Comparison of ENCODE assay signal across 19 mouse cellular contexts in genomic region chr10:78304996-78305395, GRCm38 (mm10). TPM values are rescaled to one million over a fixed set of nuclear protein-coding genes. Genes with fewer than 3 reads are reported as not detected.
DNase-seq lines count a peak whose midpoint lies in the region; ATAC-seq and TF ChIP-seq lines count a peak whose summit lies in the region.
"Had no signal": no experiment of that assay in that cellular context is flagged by ENCODE, and none has a peak within 500 bp of the region (broad histone marks: within the 10 kb centered on the region; RNA-seq: fewer than 3 reads in every experiment).

No protein-coding gene starts in this region.

- H3K9ac ChIP-seq in embryonic facial prominence, embryonic 15.5 days = no peak overlapping the region
- H3K9ac ChIP-seq in stomach, postnatal 0 days (ENCODE audit: low read length) = no peak overlapping the region
- H3K9ac ChIP-seq: embryonic facial prominence, embryonic 12.5 days; heart, embryonic 13.5 days; midbrain, embryonic 13.5 days had no signal

- peaks cover 68% of the 10 kb centered on the region for H3K36me3 ChIP-seq in megakaryocyte, embryonic 14.5 days (replicated peaks; ENCODE audit: low read length)
- H3K36me3 ChIP-seq in embryonic facial prominence, embryonic 15.5 days = 0 out of 2 replicates have a peak, but pooled peaks cover 5% of the 10 kb centered on the region
- H3K36me3 ChIP-seq in stomach, postnatal 0 days (ENCODE audit: control insufficient read depth, insufficient read depth, low read length) = no peaks in the 10 kb centered on the region
- H3K36me3 ChIP-seq: embryonic facial prominence, embryonic 12.5 days had no signal

- peak; percentile 99 for DNase-seq in MN1 (ENCODE audit: low spot score)
- no peak for DNase-seq in stomach, postnatal 0 days (ENCODE audit: low spot score)
- no peak for DNase-seq in cerebellum, postnatal 36 days
- DNase-seq in testis, postnatal 10 days (ENCODE audit: low spot score) = no peak
- DNase-seq: cerebellum, postnatal 10 days; heart, postnatal 36 days; kidney, adult 8-10 months; kidney, postnatal 25 days; liver; lung, adult 2 months; lung, postnatal 36 days; right cerebral cortex, adult 18-20 months had no signal

- peak overlapping the region; percentile 11 for H3K4me3 ChIP-seq in megakaryocyte, embryonic 14.5 days (replicated peaks)
- H3K4me3 ChIP-seq in embryonic facial prominence, embryonic 15.5 days (replicated peaks) = no peak overlapping the region
- no peak overlapping the region for H3K4me3 ChIP-seq in stomach, postnatal 0 days (ENCODE audit: low read depth, low read length)
- H3K4me3 ChIP-seq: embryonic facial prominence, embryonic 12.5 days; forebrain, embryonic 10.5 days; heart, embryonic 13.5 days; midbrain, embryonic 13.5 days had no signal

- H3K27ac ChIP-seq in embryonic facial prominence, embryonic 15.5 days (replicated peaks) = 0 out of 2 replicates have a peak overlapping the region, but pooled peaks have one; percentile 35
- no peak overlapping the region for H3K27ac ChIP-seq in stomach, postnatal 0 days (replicated peaks)
- H3K27ac ChIP-seq: embryonic facial prominence, embryonic 12.5 days; forebrain, embryonic 10.5 days; heart, embryonic 13.5 days; midbrain, embryonic 13.5 days had no signal

- H3K27me3 ChIP-seq in megakaryocyte, embryonic 14.5 days (replicated peaks) = no peaks in the 10 kb centered on the region
- H3K27me3 ChIP-seq in embryonic facial prominence, embryonic 15.5 days = no peaks in the 10 kb centered on the region
- no peaks in the 10 kb centered on the region for H3K27me3 ChIP-seq in stomach, postnatal 0 days (ENCODE audit: control insufficient read depth, insufficient read depth, low read length)
- H3K27me3 ChIP-seq: embryonic facial prominence, embryonic 12.5 days; heart, embryonic 13.5 days; midbrain, embryonic 13.5 days had no signal

- no peak for TF ChIP-seq CTCF in stomach, postnatal 0 days (IDR thresholded peaks at IDR 0.05; ENCODE audit: low read depth)

- ATAC-seq in megakaryocyte, adult 5-6 weeks (ENCODE audit: poor library complexity, severe bottlenecking) = no peak
- peak; percentile 48; the same call in 1 of the 2 replicates for ATAC-seq in embryonic facial prominence, embryonic 15.5 days (ENCODE audit: insufficient number of reproducible peaks, low FRiP score, low TSS enrichment, low read depth)
- ATAC-seq in stomach, postnatal 0 days (ENCODE audit: low FRiP score, low TSS enrichment) = peak; percentile 31; the same call in 1 of the 2 replicates
- ATAC-seq: midbrain, embryonic 13.5 days had no signal

- H3K4me2 ChIP-seq in embryonic facial prominence, embryonic 15.5 days (replicated peaks) = no peak overlapping the region
- no peak overlapping the region for H3K4me2 ChIP-seq in stomach, postnatal 0 days (replicated peaks; ENCODE audit: low read depth)
- H3K4me2 ChIP-seq: embryonic facial prominence, embryonic 12.5 days; heart, embryonic 13.5 days; midbrain, embryonic 13.5 days had no signal

- TF ChIP-seq EP300 in stomach, postnatal 0 days (optimal IDR thresholded peaks at IDR 0.05) = no peak

- peaks cover 94% of the 10 kb centered on the region for H3K4me1 ChIP-seq in megakaryocyte, embryonic 14.5 days
- H3K4me1 ChIP-seq in embryonic facial prominence, embryonic 15.5 days = 0 out of 2 replicates have a peak, but pooled peaks cover 7% of the 10 kb centered on the region
- H3K4me1 ChIP-seq in stomach, postnatal 0 days (replicated peaks; ENCODE audit: control insufficient read depth, insufficient read depth) = 0 out of 2 replicates have a peak, but pooled peaks cover 3% of the 10 kb centered on the region
- H3K4me1 ChIP-seq: embryonic facial prominence, embryonic 12.5 days; forebrain, embryonic 10.5 days; midbrain, embryonic 13.5 days had no signal

- 40% methylated on average over 3 of the region's 3 CpGs for WGBS in embryonic facial prominence, embryonic 15.5 days
- WGBS in stomach, postnatal 0 days = 58% methylated on average over 3 of the region's 3 CpGs

- no peaks in the 10 kb centered on the region for H3K9me3 ChIP-seq in megakaryocyte, embryonic 14.5 days
- no peaks in the 10 kb centered on the region for H3K9me3 ChIP-seq in embryonic facial prominence, embryonic 15.5 days (replicated peaks)
- no peaks in the 10 kb centered on the region for H3K9me3 ChIP-seq in stomach, postnatal 0 days (ENCODE audit: control insufficient read depth, low read length)
- H3K9me3 ChIP-seq: embryonic facial prominence, embryonic 12.5 days; forebrain, embryonic 10.5 days; heart, embryonic 13.5 days; midbrain, embryonic 13.5 days had no signal

RNA-seq across cellular contexts. Expression of gene Agpat3, which starts 47.3 kb away (rescaled TPM):
- polyA plus RNA-seq in megakaryocyte, embryonic 14.5 days (2012; ENCODE audit: insufficient read depth, low replicate concordance) = 205 and 237 TPM in 2 replicates
- total RNA-seq in megakaryocyte, adult 5-6 weeks (2015) = 1.8 and 2.4 TPM in 2 replicates
- 2.8 and 5.2 TPM in 2 replicates for total RNA-seq in megakaryocyte, adult 5-6 weeks (2017)
- 99.7 and 105 TPM in 2 replicates for polyA plus RNA-seq in embryonic facial prominence, embryonic 15.5 days (2015; fragmentation: Nextera tagmentation; extraction: Ambion mirVana)
- polyA plus RNA-seq in stomach, postnatal 0 days (2015; fragmentation: Nextera tagmentation; extraction: Ambion mirVana) = 69.9 and 71.5 TPM in 2 replicates
